Mouse (Mus musculus) heart, embryonic 12.5 days (tissue): ENCODE results near the gene Cnr2. TPM values are rescaled to one million over a fixed set of nuclear protein-coding genes. Genes with fewer than 3 reads are reported as not detected.

ENCODE experiments used
- ATAC-seq: fragments of 200-750 bp; cut with Nextera tagmentation; 2 replicates; pipeline ENCODE4 v1.8.0; 2017; ENCODE audit warnings: moderate TSS enrichment, moderate library complexity; ENCODE audit not compliant: insufficient number of reproducible peaks, low FRiP score
- H3K27ac ChIP-seq: fragments of 300-500 bp; sonication (generic); 2 replicates; pipeline ENCODE4 v1.5.1; 2016; ENCODE audit warnings: mild to moderate bottlenecking, moderate library complexity; ENCODE audit not compliant: poor library complexity, severe bottlenecking
- H3K27me3 ChIP-seq: fragments of 300-500 bp; sonication (generic); replicated peaks from 2 replicates; pipeline ENCODE4 v1.6.1; 2016; ENCODE audit warnings: mild to moderate bottlenecking, moderate library complexity
- H3K36me3 ChIP-seq: fragments of 300-500 bp; sonication (generic); 2 replicates; pipeline ENCODE4 v1.6.1; 2016; ENCODE audit warnings: mild to moderate bottlenecking, moderate library complexity
- H3K4me1 ChIP-seq: fragments of 300-500 bp; sonication (generic); replicated peaks from 2 replicates; pipeline ENCODE4 v1.6.1; 2016; ENCODE audit warnings: mild to moderate bottlenecking
- H3K4me2 ChIP-seq: fragments of 300-500 bp; sonication (generic); 2 replicates; pipeline ENCODE4 v1.6.1; 2016; ENCODE audit warnings: mild to moderate bottlenecking, moderate library complexity
- H3K4me3 ChIP-seq: fragments of 300-500 bp; sonication (generic); 2 replicates; pipeline ENCODE4 v1.5.1; 2016; ENCODE audit warnings: mild to moderate bottlenecking
- H3K9ac ChIP-seq: fragments of 300-500 bp; sonication (generic); 2 replicates; pipeline ENCODE4 v1.6.1; 2016; ENCODE audit warnings: mild to moderate bottlenecking, moderate library complexity
- H3K9me3 ChIP-seq: fragments of 300-500 bp; sonication (generic); replicated peaks from 2 replicates; pipeline ENCODE4 v1.6.1; 2016; ENCODE audit warnings: mild to moderate bottlenecking, moderate library complexity
- WGBS: fragments of 180-500 bp; shearing (Covaris S2); methylation state at CpG from one replicate; pipeline ENCODE4 v1.1.7; 2016; 5-methylcytosine and 5-hydroxymethylcytosine counted together
- polyA plus RNA-seq: library from polyadenylated mRNA; unstranded; fragments of >200 nt; fragmentation: Nextera tagmentation; extraction: Ambion mirVana; gene quantifications from 2 replicates; pipeline ENCODE4 v1.2.1, GENCODE M21; 2016

Gene Cnr2
- polyA plus RNA-seq, 1 experiment from 2014 or later, result 0.70 TPM

- no peak overlapping the region for H3K4me2 ChIP-seq
- H3K4me1 ChIP-seq, result peaks cover 11% of the 10 kb centered on the region
- no peak overlapping the region for H3K4me3 ChIP-seq
- ATAC-seq, result no peak
- WGBS, result 70% methylated on average over 2 of the region's 2 CpGs
- H3K36me3 ChIP-seq, result peaks cover 30% of the 10 kb centered on the region
- no peaks in the 10 kb centered on the region for H3K27me3 ChIP-seq
- H3K27ac ChIP-seq, result peak overlapping the region; percentile 21; the same call in 1 of the 2 replicates
- H3K9me3 ChIP-seq, result no peaks in the 10 kb centered on the region
- no peak overlapping the region for H3K9ac ChIP-seq
Measured at GRCm38 (mm10) chr4:135868996-135869395, 26.2 kb upstream of the Cnr2 start.

- peak overlapping the region; percentile 24; the same call in 1 of the 2 replicates for H3K9ac ChIP-seq
Measured at GRCm38 (mm10) chr4:135870227-135871023, 24.8 kb upstream of the Cnr2 start.

GRCm38 (mm10) chr4:135872015-135872414, 23.2 kb upstream of the Cnr2 start:
- Histone ChIP-seq H3K9ac (peak overlapping the region; percentile 56; the same call in 1 of the 2 replicates), H3K4me2 (peak overlapping the region; percentile 96), H3K27me3 (no peaks in the 10 kb centered on the region), H3K4me1 (peaks cover 39% of the 10 kb centered on the region), H3K27ac (peak overlapping the region; percentile 98), H3K4me3 (peak overlapping the region; percentile 87), H3K36me3 (peaks cover 24% of the 10 kb centered on the region), H3K9me3 (no peaks in the 10 kb centered on the region)
- 44% methylated on average over 3 of the region's 3 CpGs for WGBS
- ATAC-seq, result no peak

More at GRCm38 (mm10) chr4:135870227-135871023, 24.8 kb upstream of the Cnr2 start:
- Histone ChIP-seq H3K27ac (no peak overlapping the region), H3K36me3 (peaks cover 29% of the 10 kb centered on the region), H3K4me2 (peak overlapping the region; percentile 46), H3K27me3 (no peaks in the 10 kb centered on the region), H3K4me1 (peaks cover 23% of the 10 kb centered on the region), H3K4me3 (no peak overlapping the region), H3K9me3 (no peaks in the 10 kb centered on the region)
- 53% methylated on average over 2 of the region's 2 CpGs for WGBS
- ATAC-seq, result no peak

GRCm38 (mm10) chr4:135872589-135873391, 22.4 kb upstream of the Cnr2 start:
- Histone ChIP-seq H3K9me3 (no peaks in the 10 kb centered on the region), H3K4me2 (peak overlapping the region; percentile 96), H3K9ac (peak overlapping the region; percentile 91), H3K4me1 (peaks cover 40% of the 10 kb centered on the region), H3K27me3 (no peaks in the 10 kb centered on the region), H3K27ac (peak overlapping the region; percentile 98), H3K36me3 (peaks cover 24% of the 10 kb centered on the region), H3K4me3 (peak overlapping the region; percentile 87)
- no peak for ATAC-seq
- WGBS, result 10% methylated on average over 17 of the region's 17 CpGs

GRCm38 (mm10) chr4:135873526-135874202, 21.5 kb upstream of the Cnr2 start, which contains the start of gene Pnrc2:
TSS of gene Pnrc2 (minus strand) at chr4:135873850.
- under 1% methylated on average over 55 of the region's 60 CpGs for WGBS
- peak; percentile 95 for ATAC-seq
- peak within 1 kb of the TSS; percentile 87 for H3K4me3 ChIP-seq
- H3K27me3 ChIP-seq, result no peaks in the 10 kb centered on the region
- peaks cover 24% of the 10 kb centered on the region for H3K36me3 ChIP-seq
- peak within 1 kb of the TSS; percentile 98 for H3K27ac ChIP-seq
- no peaks in the 10 kb centered on the region for H3K9me3 ChIP-seq
- H3K4me2 ChIP-seq, result peak within 1 kb of the TSS; percentile 96
- peaks cover 40% of the 10 kb centered on the region for H3K4me1 ChIP-seq
- H3K9ac ChIP-seq, result peak within 1 kb of the TSS; percentile 91

- 0 out of 2 replicates have a peak overlapping the region, but pooled peaks have one; percentile 84 for H3K9ac ChIP-seq
- WGBS, result 85% methylated on average over 10 of the region's 10 CpGs
- H3K36me3 ChIP-seq, result peaks cover 18% of the 10 kb centered on the region
- H3K27me3 ChIP-seq, result no peaks in the 10 kb centered on the region
- no peak overlapping the region; the same call in 1 of the 2 replicates for H3K4me3 ChIP-seq
- H3K27ac ChIP-seq, result peak overlapping the region; percentile 98
- H3K4me2 ChIP-seq, result peak overlapping the region; percentile 96
- H3K9me3 ChIP-seq, result no peaks in the 10 kb centered on the region
- H3K4me1 ChIP-seq, result peaks cover 40% of the 10 kb centered on the region
- ATAC-seq, result no peak
Measured at GRCm38 (mm10) chr4:135874564-135875535, 20.3 kb upstream of the Cnr2 start.

- peaks cover 15% of the 10 kb centered on the region for H3K36me3 ChIP-seq
- H3K4me3 ChIP-seq, result no peak overlapping the region
- H3K9me3 ChIP-seq, result no peaks in the 10 kb centered on the region
- no peak overlapping the region for H3K9ac ChIP-seq
- peaks cover 38% of the 10 kb centered on the region for H3K4me1 ChIP-seq
- ATAC-seq, result no peak
- peak overlapping the region; percentile 98 for H3K27ac ChIP-seq
- no peaks in the 10 kb centered on the region for H3K27me3 ChIP-seq
- H3K4me2 ChIP-seq, result peak overlapping the region; percentile 68
- 43% methylated on average over 7 of the region's 7 CpGs for WGBS
Measured at GRCm38 (mm10) chr4:135875546-135875945, 19.6 kb upstream of the Cnr2 start.

- H3K27ac ChIP-seq, result peak overlapping the region; percentile 98
- H3K4me3 ChIP-seq, result peak overlapping the region; percentile 35
- 5% methylated on average over 9 of the region's 9 CpGs for WGBS
- H3K4me1 ChIP-seq, result peaks cover 37% of the 10 kb centered on the region
- H3K27me3 ChIP-seq, result no peaks in the 10 kb centered on the region
- peak; percentile 28 for ATAC-seq
- peaks cover 14% of the 10 kb centered on the region for H3K36me3 ChIP-seq
- peak overlapping the region; percentile 57 for H3K9ac ChIP-seq
- peak overlapping the region; percentile 68 for H3K4me2 ChIP-seq
- H3K9me3 ChIP-seq, result no peaks in the 10 kb centered on the region
Measured at GRCm38 (mm10) chr4:135875991-135876582, 19.1 kb upstream of the Cnr2 start.

GRCm38 (mm10) chr4:135876583-135877020, 18.6 kb upstream of the Cnr2 start:
- H3K4me3 ChIP-seq, result peak overlapping the region; percentile 35
- H3K36me3 ChIP-seq, result peaks cover 11% of the 10 kb centered on the region
- H3K4me1 ChIP-seq, result peaks cover 34% of the 10 kb centered on the region
- ATAC-seq, result peak; percentile 39
- WGBS, result 2% methylated on average over 16 of the region's 16 CpGs
- H3K9me3 ChIP-seq, result no peaks in the 10 kb centered on the region
- peak overlapping the region; percentile 57 for H3K9ac ChIP-seq
- H3K27me3 ChIP-seq, result no peaks in the 10 kb centered on the region
- H3K4me2 ChIP-seq, result peak overlapping the region; percentile 68
- peak overlapping the region; percentile 98 for H3K27ac ChIP-seq
